Mouse (Mus musculus): ENCODE measurements at regions not wholly inside any gene's neighbourhood (a gene's known extent, or its start where the extent isn't known, plus 50 kb on each side); places are given as distances from the start of the nearest gene placed in this dataset.

GRCm38 (mm10) chr5:149815879-149816278, 137.8 kb downstream of the B3glct start:
- Histone ChIP-seq H3K4me1 (ENCODE audit: control insufficient read depth in 2 of 2, insufficient read depth in 2 of 2, low read length in 2 of 2) (peaks cover 0 to 4% of the 10 kb centered on the region in 2 experiments; a peak in 1 of 4 replicates), H3K27me3 (ENCODE audit: control insufficient read depth, insufficient read depth, low read length) (no peaks in the 10 kb centered on the region), H3K9ac (ENCODE audit: low read length) (no peak overlapping the region), H3K9me3 (ENCODE audit: control insufficient read depth, low read length) (no peaks in the 10 kb centered on the region), H3K27ac (replicated peaks in 1 of 2; ENCODE audit: control insufficient read depth in 1 of 2, insufficient read depth in 1 of 2, low read depth in 2 of 2, low read length in 2 of 2) (no peak overlapping the region), H3K4me3 (ENCODE audit: control insufficient read depth in 1 of 2, insufficient read depth in 1 of 2, low read depth in 1 of 2, low read length in 2 of 2) (no peak overlapping the region), H3K36me3 (ENCODE audit: control insufficient read depth, insufficient read depth, low read length) (no peaks in the 10 kb centered on the region), H3K4me2 (ENCODE audit: low read length) (no peak overlapping the region)
- ATAC-seq (ENCODE audit: insufficient number of reproducible peaks, insufficient read depth, low FRiP score, low read depth), result no peak
- 17% methylated on average over 3 of the region's 3 CpGs for WGBS

GRCm38 (mm10) chr5:149818812-149819211, 140.8 kb downstream of the B3glct start:
- Histone ChIP-seq H3K9ac (ENCODE audit: low read length) (no peak overlapping the region), H3K4me3 (ENCODE audit: control insufficient read depth in 1 of 2, insufficient read depth in 1 of 2, low read depth in 1 of 2, low read length in 2 of 2) (no peak overlapping the region)
- WGBS, result 27% methylated on average over 6 of the region's 6 CpGs

DNA sequence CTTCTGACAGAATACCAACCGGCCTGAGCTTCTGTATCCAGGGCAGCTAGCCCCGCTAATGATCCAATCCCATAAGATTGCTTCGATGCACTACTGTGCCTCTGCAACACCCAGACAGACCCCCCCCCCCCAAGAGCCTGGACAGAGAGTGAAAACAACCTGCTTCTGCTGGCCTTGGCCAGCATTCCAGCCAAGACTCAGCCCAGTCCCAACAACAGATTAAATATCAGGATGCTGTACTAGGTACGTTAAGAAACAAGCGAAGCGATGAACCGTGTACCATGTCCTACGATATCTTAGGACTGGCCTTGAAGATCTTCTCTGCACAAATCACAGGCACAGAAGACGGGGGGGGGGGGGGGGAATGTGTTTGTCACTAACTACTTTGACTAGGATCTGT, 145.8 kb downstream of the B3glct start:
- Histone ChIP-seq H3K4me1 (ENCODE audit: control insufficient read depth in 2 of 2, insufficient read depth in 2 of 2, low read length in 2 of 2) (no peaks in the 10 kb centered on the region; a peak in 1 of 4 replicates), H3K36me3 (ENCODE audit: control insufficient read depth, insufficient read depth, low read length) (no peaks in the 10 kb centered on the region), H3K9ac (ENCODE audit: low read length) (no peak overlapping the region), H3K4me3 (ENCODE audit: control insufficient read depth in 1 of 2, insufficient read depth in 1 of 2, low read depth in 1 of 2, low read length in 2 of 2) (no peak overlapping the region), H3K27me3 (ENCODE audit: control insufficient read depth, insufficient read depth, low read length) (no peaks in the 10 kb centered on the region), H3K27ac (replicated peaks in 1 of 2; ENCODE audit: control insufficient read depth in 1 of 2, insufficient read depth in 1 of 2, low read depth in 2 of 2, low read length in 2 of 2) (no peak overlapping the region), H3K4me2 (ENCODE audit: low read length) (no peak overlapping the region), H3K9me3 (ENCODE audit: control insufficient read depth, low read length) (no peaks in the 10 kb centered on the region)
- no peak for ATAC-seq (ENCODE audit: insufficient number of reproducible peaks, insufficient read depth, low FRiP score, low read depth)
- 87% methylated on average over 9 of the region's 9 CpGs for WGBS

More at GRCm38 (mm10) chr5:149818812-149819211, 140.8 kb downstream of the B3glct start:
- ATAC-seq (ENCODE audit: insufficient number of reproducible peaks, insufficient read depth, low FRiP score, low read depth), result no peak
- H3K4me2 ChIP-seq (ENCODE audit: low read length), result no peak overlapping the region
- H3K27me3 ChIP-seq (ENCODE audit: control insufficient read depth, insufficient read depth, low read length), result no peaks in the 10 kb centered on the region
- H3K36me3 ChIP-seq (ENCODE audit: control insufficient read depth, insufficient read depth, low read length), result no peaks in the 10 kb centered on the region
- H3K9me3 ChIP-seq (ENCODE audit: control insufficient read depth, low read length), result no peaks in the 10 kb centered on the region
- no peak overlapping the region for H3K27ac ChIP-seq (replicated peaks in 1 of 2; ENCODE audit: control insufficient read depth in 1 of 2, insufficient read depth in 1 of 2, low read depth in 2 of 2, low read length in 2 of 2)
- peaks cover 0 to 4% of the 10 kb centered on the region in 2 experiments; a peak in 1 of 4 replicates for H3K4me1 ChIP-seq (ENCODE audit: control insufficient read depth in 2 of 2, insufficient read depth in 2 of 2, low read length in 2 of 2)

GRCm38 (mm10) chr5:149827599-149827998, 149.6 kb downstream of the B3glct start:
- 43% methylated on average over 3 of the region's 3 CpGs for WGBS
- Histone ChIP-seq H3K9ac (ENCODE audit: low read length) (no peak overlapping the region), H3K4me2 (ENCODE audit: low read length) (no peak overlapping the region), H3K4me3 (ENCODE audit: control insufficient read depth in 1 of 2, insufficient read depth in 1 of 2, low read depth in 1 of 2, low read length in 2 of 2) (no peak overlapping the region), H3K36me3 (ENCODE audit: control insufficient read depth, insufficient read depth, low read length) (no peaks in the 10 kb centered on the region), H3K4me1 (ENCODE audit: control insufficient read depth in 2 of 2, insufficient read depth in 2 of 2, low read length in 2 of 2) (no peaks in the 10 kb centered on the region), H3K27ac (replicated peaks in 1 of 2; ENCODE audit: control insufficient read depth in 1 of 2, insufficient read depth in 1 of 2, low read depth in 2 of 2, low read length in 2 of 2) (no peak overlapping the region), H3K27me3 (ENCODE audit: control insufficient read depth, insufficient read depth, low read length) (no peaks in the 10 kb centered on the region), H3K9me3 (ENCODE audit: control insufficient read depth, low read length) (no peaks in the 10 kb centered on the region)
- ATAC-seq (ENCODE audit: insufficient number of reproducible peaks, insufficient read depth, low FRiP score, low read depth), result no peak

DNA sequence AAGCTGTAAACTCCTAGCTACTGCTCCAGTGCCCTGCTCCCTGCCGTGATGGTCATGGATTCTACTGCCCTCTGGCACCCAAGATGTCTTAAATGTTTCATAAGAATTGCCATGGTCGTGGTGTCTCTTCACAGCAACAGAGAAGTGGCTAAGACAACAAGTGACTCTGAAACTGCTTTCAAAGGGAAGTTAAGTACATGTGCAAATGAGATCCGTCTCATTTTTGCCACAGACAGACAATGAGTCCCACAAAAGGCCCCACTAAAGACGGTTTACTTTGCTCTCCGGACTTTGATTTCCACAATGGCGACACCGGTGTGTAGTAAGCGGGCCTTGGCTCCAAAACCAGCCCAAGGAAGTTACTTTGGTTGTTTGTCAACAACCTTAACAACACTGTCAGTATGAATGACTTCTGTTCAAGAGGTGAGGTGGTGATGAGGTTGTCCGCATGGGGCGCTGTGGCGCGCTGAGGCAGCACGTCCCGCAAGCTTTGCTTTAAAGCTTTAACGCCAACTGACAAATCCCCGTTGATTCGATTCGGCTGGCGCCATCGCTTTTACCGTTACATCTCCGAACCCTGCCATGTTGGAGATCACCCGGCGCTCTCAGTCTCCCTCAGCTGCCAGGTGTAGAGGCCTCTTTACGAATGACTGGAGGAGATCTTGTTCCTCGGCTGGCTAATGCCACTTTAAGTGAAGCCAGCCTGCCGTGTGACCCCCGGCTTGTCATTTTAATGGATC, 153.3 kb downstream of the B3glct start:
- no peak overlapping the region for H3K27ac ChIP-seq (replicated peaks in 1 of 2; ENCODE audit: control insufficient read depth in 1 of 2, insufficient read depth in 1 of 2, low read depth in 2 of 2, low read length in 2 of 2)
- H3K27me3 ChIP-seq (ENCODE audit: control insufficient read depth, insufficient read depth, low read length), result no peaks in the 10 kb centered on the region
- peak overlapping the region; percentile 70 for H3K9ac ChIP-seq (ENCODE audit: low read length)
- H3K9me3 ChIP-seq (ENCODE audit: control insufficient read depth, low read length), result no peaks in the 10 kb centered on the region
- peak overlapping the region; percentile 81 for H3K4me2 ChIP-seq (ENCODE audit: low read length)
- H3K4me3 ChIP-seq (ENCODE audit: control insufficient read depth in 1 of 2, insufficient read depth in 1 of 2, low read depth in 1 of 2, low read length in 2 of 2), result peak overlapping the region; percentile 42 to 43
- no peaks in the 10 kb centered on the region for H3K4me1 ChIP-seq (ENCODE audit: control insufficient read depth in 2 of 2, insufficient read depth in 2 of 2, low read length in 2 of 2)
- no peak for ATAC-seq (ENCODE audit: insufficient number of reproducible peaks, insufficient read depth, low FRiP score, low read depth)
- H3K36me3 ChIP-seq (ENCODE audit: control insufficient read depth, insufficient read depth, low read length), result no peaks in the 10 kb centered on the region
- WGBS, result 6% methylated on average over 28 of the region's 28 CpGs

- Histone ChIP-seq H3K4me2 (ENCODE audit: low read length) (no peak overlapping the region), H3K36me3 (ENCODE audit: control insufficient read depth, insufficient read depth, low read length) (no peaks in the 10 kb centered on the region), H3K27ac (replicated peaks in 1 of 2; ENCODE audit: control insufficient read depth in 1 of 2, insufficient read depth in 1 of 2, low read depth in 2 of 2, low read length in 2 of 2) (no peak overlapping the region), H3K27me3 (ENCODE audit: control insufficient read depth, insufficient read depth, low read length) (no peaks in the 10 kb centered on the region), H3K4me1 (ENCODE audit: control insufficient read depth in 2 of 2, insufficient read depth in 2 of 2, low read length in 2 of 2) (no peaks in the 10 kb centered on the region), H3K4me3 (ENCODE audit: control insufficient read depth in 1 of 2, insufficient read depth in 1 of 2, low read depth in 1 of 2, low read length in 2 of 2) (no peak overlapping the region), H3K9me3 (ENCODE audit: control insufficient read depth, low read length) (no peaks in the 10 kb centered on the region), H3K9ac (ENCODE audit: low read length) (no peak overlapping the region)
- no peak for ATAC-seq (ENCODE audit: insufficient number of reproducible peaks, insufficient read depth, low FRiP score, low read depth)
- 64% methylated on average over 2 of the region's 2 CpGs for WGBS
These were observed 159.3 kb downstream of the B3glct start for GRCm38 (mm10) chr5:149837379-149837778.

- 53% methylated on average over 6 of the region's 6 CpGs for WGBS
- Histone ChIP-seq H3K36me3 (ENCODE audit: control insufficient read depth, insufficient read depth, low read length) (no peaks in the 10 kb centered on the region), H3K27me3 (ENCODE audit: control insufficient read depth, insufficient read depth, low read length) (peaks cover 15% of the 10 kb centered on the region; the same call in 1 of the 2 replicates), H3K4me2 (ENCODE audit: low read length) (no peak overlapping the region), H3K27ac (replicated peaks in 1 of 2; ENCODE audit: control insufficient read depth in 1 of 2, insufficient read depth in 1 of 2, low read depth in 2 of 2, low read length in 2 of 2) (no peak overlapping the region), H3K4me3 (ENCODE audit: control insufficient read depth in 1 of 2, insufficient read depth in 1 of 2, low read depth in 1 of 2, low read length in 2 of 2) (no peak overlapping the region), H3K9me3 (ENCODE audit: control insufficient read depth, low read length) (no peaks in the 10 kb centered on the region), H3K4me1 (ENCODE audit: control insufficient read depth in 2 of 2, insufficient read depth in 2 of 2, low read length in 2 of 2) (no peaks in the 10 kb centered on the region), H3K9ac (ENCODE audit: low read length) (no peak overlapping the region)
- ATAC-seq (ENCODE audit: insufficient number of reproducible peaks, insufficient read depth, low FRiP score, low read depth), result no peak
These were observed 164.5 kb downstream of the B3glct start for GRCm38 (mm10) chr5:149842491-149842890.

DNA sequence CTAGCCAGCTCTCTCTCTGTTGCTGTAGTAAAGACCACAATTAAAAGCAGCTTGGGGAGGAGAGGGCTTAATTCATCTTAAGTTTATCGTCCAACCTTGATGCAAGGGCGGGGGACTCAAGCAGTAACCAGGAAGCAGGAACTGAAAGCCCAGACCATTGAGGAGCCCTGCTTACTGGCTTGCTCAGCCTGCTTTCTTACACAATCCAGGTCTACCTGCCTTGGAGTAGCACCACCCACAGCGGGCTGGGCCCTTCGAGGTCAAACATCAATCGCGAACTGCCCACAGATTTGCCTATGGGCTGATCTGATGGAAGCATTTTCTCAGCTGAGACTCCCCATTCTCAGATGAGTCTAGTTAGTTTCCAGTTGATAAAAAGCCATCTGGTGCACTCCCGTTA, 165.3 kb downstream of the B3glct start:
- no peak overlapping the region for H3K4me3 ChIP-seq (ENCODE audit: control insufficient read depth in 1 of 2, insufficient read depth in 1 of 2, low read depth in 1 of 2, low read length in 2 of 2)
- peaks cover 15% of the 10 kb centered on the region; the same call in 1 of the 2 replicates for H3K27me3 ChIP-seq (ENCODE audit: control insufficient read depth, insufficient read depth, low read length)
- no peaks in the 10 kb centered on the region for H3K9me3 ChIP-seq (ENCODE audit: control insufficient read depth, low read length)
- H3K9ac ChIP-seq (ENCODE audit: low read length), result no peak overlapping the region
- no peak for ATAC-seq (ENCODE audit: insufficient number of reproducible peaks, insufficient read depth, low FRiP score, low read depth)
- no peaks in the 10 kb centered on the region for H3K36me3 ChIP-seq (ENCODE audit: control insufficient read depth, insufficient read depth, low read length)
- H3K27ac ChIP-seq (replicated peaks in 1 of 2; ENCODE audit: control insufficient read depth in 1 of 2, insufficient read depth in 1 of 2, low read depth in 2 of 2, low read length in 2 of 2), result no peak overlapping the region
- WGBS, result 50% methylated on average over 7 of the region's 7 CpGs
- no peaks in the 10 kb centered on the region for H3K4me1 ChIP-seq (ENCODE audit: control insufficient read depth in 2 of 2, insufficient read depth in 2 of 2, low read length in 2 of 2)
- H3K4me2 ChIP-seq (ENCODE audit: low read length), result no peak overlapping the region
